Mouse (Mus musculus) lung, adult 2 months (tissue): ENCODE results near the gene D630039A03Rik. TPM values are rescaled to one million over a fixed set of nuclear protein-coding genes. Genes with fewer than 3 reads are reported as not detected.
"Not testable (repeated sequence)": the region's sequence is repeated elsewhere in the genome, so short reads cannot be mapped to it uniquely, and the experiment has no call there.

ENCODE experiments used
- DNase-seq: peaks from one replicate; pipeline ENCODE4 v3.0.0; 2022
- H3K4me1 ChIP-seq: fragments of 200-500 bp; 2 replicates; pipeline ENCODE4 v1.6.1; 2011; ENCODE audit warnings: low read length; ENCODE audit not compliant: control insufficient read depth, insufficient read depth
- H3K4me3 ChIP-seq: fragments of 200-500 bp; replicated peaks from 2 replicates; pipeline ENCODE3; 2011; ENCODE audit warnings: low read depth, mild to moderate bottlenecking, control low read depth, low read length; ENCODE audit errors: extremely low read depth
- CTCF ChIP-seq: fragments of 200-500 bp; IDR thresholded peaks from 2 replicates; pipeline ENCODE4 v1.5.1; 2011; ENCODE audit warnings: mild to moderate bottlenecking, low read length, control low read depth; ENCODE audit not compliant: insufficient read depth
- POLR2A ChIP-seq: fragments of 200-500 bp; IDR thresholded peaks from 2 replicates; pipeline ENCODE4 v1.6.1; 2011; ENCODE audit warnings: low read depth, mild to moderate bottlenecking, control low read depth, low read length, borderline replicate concordance; ENCODE audit errors: extremely low read depth
- WGBS: fragments of 180-500 bp; shearing (Covaris S2); methylation state at CpG from one replicate; pipeline ENCODE4 v1.1.7; 2018; 5-methylcytosine and 5-hydroxymethylcytosine counted together
- polyA plus RNA-seq: library from polyadenylated mRNA; depleted of rRNA; stranded (reverse); fragments of >200 nt; gene quantifications from 2 replicates; pipeline ENCODE4 v1.2.3, GENCODE M21; 2012

Gene D630039A03Rik
- polyA plus RNA-seq, 1 experiment, result 5.4 TPM

GRCm38 (mm10) chr4:57895140-57895539, 21.0 kb downstream of the D630039A03Rik start:
- no peak for DNase-seq
- TF ChIP-seq CTCF, result no peak
- TF ChIP-seq POLR2A, result no peak
- no peaks in the 10 kb centered on the region for H3K4me1 ChIP-seq
- 58% methylated on average over 5 of the region's 5 CpGs for WGBS
- H3K4me3 ChIP-seq, result no peak overlapping the region

GRCm38 (mm10) chr4:57892001-57892586, 24.0 kb downstream of the D630039A03Rik start:
- Histone ChIP-seq H3K4me3 (no peak overlapping the region), H3K4me1 (no peaks in the 10 kb centered on the region)
- no peak for DNase-seq
- TF ChIP-seq POLR2A (no peak), CTCF (no peak)
- WGBS, result 84% methylated on average over 10 of the region's 10 CpGs

DNA sequence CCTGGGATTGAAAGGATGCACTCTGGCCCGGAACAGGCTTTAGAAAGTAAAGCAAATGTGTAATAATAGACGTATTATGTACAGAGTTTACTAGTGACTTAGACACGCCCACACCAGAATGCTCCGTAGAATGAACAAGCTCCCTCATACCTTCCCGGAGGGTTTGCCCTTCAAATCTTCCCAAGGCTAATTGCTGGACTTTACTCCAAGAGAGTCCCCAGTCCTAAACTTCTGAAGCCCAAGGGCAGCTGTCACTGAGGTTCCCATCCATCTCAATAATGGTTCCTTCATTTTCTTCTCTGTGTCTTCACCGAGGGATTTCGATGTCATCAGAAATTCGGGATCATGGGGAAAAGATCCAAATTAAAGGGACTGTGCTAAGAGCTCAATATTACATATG, 26.3 kb downstream of the D630039A03Rik start:
- 82% methylated on average over 8 of the region's 8 CpGs for WGBS
- Histone ChIP-seq H3K4me3 (no peak overlapping the region), H3K4me1 (peaks cover 4% of the 10 kb centered on the region; the same call in 1 of the 2 replicates)
- no peak for DNase-seq
- TF ChIP-seq CTCF (no peak), POLR2A (no peak)

DNA sequence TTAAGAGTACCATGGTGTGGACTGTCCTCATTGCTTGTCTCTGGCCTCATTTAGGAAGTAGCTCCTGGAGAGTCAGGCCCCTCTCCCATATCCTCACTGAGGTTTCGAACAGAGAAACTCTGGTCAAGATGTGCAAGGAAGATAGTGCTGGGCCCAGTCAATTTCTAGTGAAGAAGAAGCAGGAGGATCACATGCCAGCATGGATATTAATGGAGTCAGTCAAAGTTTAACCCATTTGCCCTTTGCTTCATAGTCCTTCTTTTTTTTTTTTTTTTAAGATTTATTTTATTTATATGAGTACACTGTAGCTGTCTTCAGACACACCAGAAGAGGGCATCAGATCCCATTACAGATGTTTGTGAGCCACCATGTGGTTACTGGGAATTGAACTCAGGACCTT, 27.1 kb downstream of the D630039A03Rik start:
- H3K4me3 ChIP-seq, DNase-seq: not testable (repeated sequence)

GRCm38 (mm10) chr4:57888246-57888645, 27.9 kb downstream of the D630039A03Rik start:
- DNase-seq, result no peak
- 88% methylated on average over 2 of the region's 2 CpGs for WGBS
- no peak overlapping the region for H3K4me3 ChIP-seq
- H3K4me1 ChIP-seq, result peaks cover 8% of the 10 kb centered on the region
- TF ChIP-seq CTCF, result no peak
- TF ChIP-seq POLR2A, result no peak

More for the DNA sequence above, 27.1 kb downstream of the D630039A03Rik start:
- 83% methylated on average over 1 of the region's 1 CpGs for WGBS
- not testable (repeated sequence) for H3K4me1 ChIP-seq

DNA sequence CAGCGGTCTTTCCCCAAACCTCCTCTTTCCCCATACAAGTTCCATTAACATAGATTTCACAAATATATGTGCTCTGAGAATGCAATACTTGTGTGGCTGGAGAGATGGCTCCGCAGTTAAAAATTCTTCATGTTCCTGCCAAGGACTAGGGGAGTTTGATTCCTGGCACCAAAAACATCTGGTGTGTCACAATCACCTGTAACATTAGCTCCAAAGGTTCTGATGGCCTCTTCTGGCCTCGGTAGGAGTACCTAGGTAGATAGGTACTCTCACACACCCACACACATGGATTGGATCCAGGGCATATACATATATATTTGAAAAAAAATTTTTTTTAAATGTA, 29.2 kb downstream of the D630039A03Rik start:
- H3K4me3 ChIP-seq, result no peak overlapping the region
- no peak for DNase-seq
- H3K4me1 ChIP-seq, result peaks cover 9% of the 10 kb centered on the region
- WGBS, result 68% methylated on average over 3 of the region's 3 CpGs
- TF ChIP-seq CTCF, result no peak
- no peak for TF ChIP-seq POLR2A

DNA sequence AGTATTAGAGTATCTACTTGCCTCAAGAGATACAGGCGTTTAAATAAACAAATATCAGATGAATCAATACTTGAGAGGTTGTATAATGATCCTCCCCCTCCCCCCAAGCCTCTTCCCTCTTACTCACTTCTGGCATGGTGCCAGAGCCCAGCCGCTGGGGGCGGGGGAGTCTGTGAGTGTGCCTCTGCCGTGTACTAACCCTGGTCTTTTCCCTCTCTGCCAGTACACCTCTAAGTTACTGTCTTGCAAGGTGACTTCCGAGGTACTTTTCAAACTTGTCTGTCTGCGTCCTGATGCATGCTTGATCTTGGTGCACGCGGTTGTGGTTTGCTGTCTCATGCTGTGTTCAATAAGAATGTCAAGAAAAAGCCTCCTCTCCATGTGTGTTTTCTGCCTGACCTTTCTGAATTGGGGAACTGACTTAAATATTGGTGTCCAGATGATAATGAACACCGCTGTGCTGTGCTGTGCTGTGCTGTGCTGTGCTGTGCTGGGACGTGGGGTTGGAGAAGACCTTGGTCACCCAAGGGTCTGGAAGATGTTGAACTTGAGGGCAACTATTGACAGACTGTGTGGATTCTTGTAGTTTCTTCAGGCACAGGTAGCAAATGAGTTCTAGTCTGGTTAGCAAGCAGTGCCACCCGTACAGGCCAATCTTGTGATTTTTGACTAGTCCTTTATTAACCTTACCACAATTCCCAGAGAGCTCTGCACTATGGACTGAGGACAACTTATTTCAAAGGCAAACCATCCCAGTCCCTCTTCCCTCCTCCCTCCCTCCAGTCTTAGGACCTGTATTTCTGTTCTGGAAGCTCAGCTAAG, 29.8 kb downstream of the D630039A03Rik start:
- no peak for DNase-seq
- 40% methylated on average over 11 of the region's 11 CpGs for WGBS
- no peak overlapping the region for H3K4me3 ChIP-seq
- H3K4me1 ChIP-seq, result peaks cover 9% of the 10 kb centered on the region
- TF ChIP-seq CTCF, result no peak
- TF ChIP-seq POLR2A, result no peak

- Histone ChIP-seq H3K4me1 (peaks cover 9% of the 10 kb centered on the region), H3K4me3 (no peak overlapping the region)
- 50% methylated on average over 2 of the region's 2 CpGs for WGBS
- DNase-seq, result no peak
- TF ChIP-seq CTCF, result no peak
- no peak for TF ChIP-seq POLR2A
These were observed 30.9 kb downstream of the D630039A03Rik start for GRCm38 (mm10) chr4:57885186-57885585.

DNA sequence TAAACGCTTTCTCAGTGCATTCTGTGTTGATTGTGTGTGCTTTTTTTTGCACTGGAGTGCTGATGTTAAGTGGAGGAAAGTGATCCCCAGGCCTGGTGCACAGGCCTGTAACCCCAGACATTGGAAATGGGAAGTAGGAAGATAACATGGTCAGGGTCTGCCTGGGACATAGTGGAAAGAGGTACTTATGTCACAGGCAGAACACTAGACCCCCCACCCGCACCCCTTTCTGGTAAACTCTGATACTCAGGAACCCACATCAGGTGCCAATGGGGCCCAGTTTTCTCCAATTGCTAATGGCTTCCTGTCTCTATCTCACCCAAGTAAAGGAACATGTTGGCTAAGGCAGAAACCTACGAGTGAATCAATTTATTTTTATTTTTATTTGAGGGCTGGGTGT, 31.6 kb downstream of the D630039A03Rik start:
- TF ChIP-seq POLR2A, result no peak
- no peak for TF ChIP-seq CTCF
- peaks cover 12% of the 10 kb centered on the region for H3K4me1 ChIP-seq
- H3K4me3 ChIP-seq, result no peak overlapping the region
- 59% methylated on average over 3 of the region's 3 CpGs for WGBS
- no peak for DNase-seq

GRCm38 (mm10) chr4:57883520-57884421, 32.3 kb downstream of the D630039A03Rik start:
- TF ChIP-seq POLR2A (no peak), CTCF (no peak)
- WGBS, result 34% methylated on average over 7 of the region's 7 CpGs
- no peak for DNase-seq
- peaks cover 12% of the 10 kb centered on the region for H3K4me1 ChIP-seq
- H3K4me3 ChIP-seq, result no peak overlapping the region
